In genomic region chr10:14321503-14321902, GRCm38 (mm10) we compare ENCODE assay signal across 9 mouse cellular contexts.
DNase-seq lines count a peak whose midpoint lies in the region; ATAC-seq lines count a peak whose summit lies in the region.
"Had no signal": no experiment of that assay in that cellular context is flagged by ENCODE, and none has a peak within 500 bp of the region (broad histone marks: within the 10 kb centered on the region; RNA-seq: fewer than 3 reads in every experiment).

No protein-coding gene starts in this region.

- H3K9me3 ChIP-seq in hindbrain, embryonic 11.5 days (ENCODE audit: control insufficient read depth, low read length), result no peaks in the 10 kb centered on the region
- no peaks in the 10 kb centered on the region for H3K9me3 ChIP-seq in hindbrain, embryonic 13.5 days
- no peaks in the 10 kb centered on the region for H3K9me3 ChIP-seq in forebrain, embryonic 15.5 days
- H3K9me3 ChIP-seq in limb, embryonic 13.5 days, result no peaks in the 10 kb centered on the region
- H3K9me3 ChIP-seq: neural tube, embryonic 13.5 days had no signal

- H3K4me3 ChIP-seq in hindbrain, embryonic 11.5 days (ENCODE audit: low read depth, low read length), result no peak overlapping the region
- H3K4me3 ChIP-seq in hindbrain, embryonic 13.5 days, result no peak overlapping the region
- no peak overlapping the region for H3K4me3 ChIP-seq in forebrain, embryonic 15.5 days
- no peak overlapping the region for H3K4me3 ChIP-seq in limb, embryonic 13.5 days
- H3K4me3 ChIP-seq: neural tube, embryonic 13.5 days had no signal

- no peak overlapping the region for H3K9ac ChIP-seq in hindbrain, embryonic 11.5 days (ENCODE audit: low read depth, low read length)
- H3K9ac ChIP-seq in hindbrain, embryonic 13.5 days, result no peak overlapping the region
- no peak overlapping the region for H3K9ac ChIP-seq in forebrain, embryonic 15.5 days (replicated peaks)
- H3K9ac ChIP-seq in limb, embryonic 13.5 days, result no peak overlapping the region
- H3K9ac ChIP-seq: neural tube, embryonic 13.5 days had no signal

- H3K27ac ChIP-seq in hindbrain, embryonic 11.5 days (ENCODE audit: low read depth, low read length), result no peak overlapping the region
- H3K27ac ChIP-seq in hindbrain, embryonic 13.5 days, result no peak overlapping the region
- H3K27ac ChIP-seq in forebrain, embryonic 15.5 days (replicated peaks), result no peak overlapping the region
- no peak overlapping the region for H3K27ac ChIP-seq in limb, embryonic 13.5 days
- H3K27ac ChIP-seq: neural tube, embryonic 13.5 days had no signal

- H3K4me1 ChIP-seq in hindbrain, embryonic 11.5 days (replicated peaks; ENCODE audit: control insufficient read depth, insufficient read depth, low read length), result no peaks in the 10 kb centered on the region
- H3K4me1 ChIP-seq in hindbrain, embryonic 13.5 days (replicated peaks), result no peaks in the 10 kb centered on the region
- no peaks in the 10 kb centered on the region for H3K4me1 ChIP-seq in forebrain, embryonic 15.5 days
- H3K4me1 ChIP-seq in limb, embryonic 13.5 days, result no peaks in the 10 kb centered on the region
- H3K4me1 ChIP-seq: neural tube, embryonic 13.5 days had no signal

- no peaks in the 10 kb centered on the region for H3K27me3 ChIP-seq in hindbrain, embryonic 11.5 days (ENCODE audit: control insufficient read depth, insufficient read depth, low read length)
- H3K27me3 ChIP-seq in hindbrain, embryonic 13.5 days, result no peaks in the 10 kb centered on the region
- H3K27me3 ChIP-seq in forebrain, embryonic 15.5 days, result no peaks in the 10 kb centered on the region
- H3K27me3 ChIP-seq in limb, embryonic 13.5 days, result no peaks in the 10 kb centered on the region
- H3K27me3 ChIP-seq: neural tube, embryonic 13.5 days had no signal

- H3K4me2 ChIP-seq in hindbrain, embryonic 11.5 days (replicated peaks; ENCODE audit: low read depth, low read length), result no peak overlapping the region
- no peak overlapping the region for H3K4me2 ChIP-seq in hindbrain, embryonic 13.5 days
- H3K4me2 ChIP-seq in forebrain, embryonic 15.5 days (replicated peaks), result no peak overlapping the region
- no peak overlapping the region for H3K4me2 ChIP-seq in limb, embryonic 13.5 days (replicated peaks)
- H3K4me2 ChIP-seq: neural tube, embryonic 13.5 days had no signal

- ATAC-seq in hindbrain, embryonic 11.5 days (ENCODE audit: low FRiP score), result peak; percentile 40
- no peak for ATAC-seq in hindbrain, embryonic 13.5 days (ENCODE audit: low FRiP score)
- ATAC-seq in forebrain, embryonic 15.5 days (replicated peaks), result peak; percentile 60
- peak; percentile 77 for ATAC-seq in inflammation-experienced regulatory T-cells, adult 6 months
- peak; percentile 36; the same call in 1 of the 2 replicates for ATAC-seq in limb, embryonic 13.5 days (ENCODE audit: low FRiP score, low read depth)

- peak; percentile 84 for DNase-seq in hindbrain, embryonic 11.5 days (ENCODE audit: low spot score)
- DNase-seq in c-Kit-positive CD71-negative TER-119-negative erythroid progenitor cells, embryonic 14.5 days (ENCODE audit: low read depth), result peak; percentile 38
- peak; percentile 40 to 71 for DNase-seq in natural killer cell, adult 2 months (ENCODE audit: low spot score in 2 of 2)
- peak; percentile 18 for DNase-seq in testis, postnatal 14 days (ENCODE audit: low spot score)

- H3K36me3 ChIP-seq in hindbrain, embryonic 11.5 days (ENCODE audit: control insufficient read depth, insufficient read depth, low read length), result no peaks in the 10 kb centered on the region
- H3K36me3 ChIP-seq in hindbrain, embryonic 13.5 days, result no peaks in the 10 kb centered on the region
- no peaks in the 10 kb centered on the region for H3K36me3 ChIP-seq in forebrain, embryonic 15.5 days
- no peaks in the 10 kb centered on the region for H3K36me3 ChIP-seq in limb, embryonic 13.5 days
- H3K36me3 ChIP-seq: neural tube, embryonic 13.5 days had no signal

- WGBS in hindbrain, embryonic 11.5 days, result 8% methylated on average over 4 of the region's 4 CpGs
- 6% methylated on average over 4 of the region's 4 CpGs for WGBS in hindbrain, embryonic 13.5 days
- 2% methylated on average over 4 of the region's 4 CpGs for WGBS in forebrain, embryonic 15.5 days
- WGBS in limb, embryonic 13.5 days, result 1% methylated on average over 4 of the region's 4 CpGs

Comparison
In these comparisons a context has a peak if more than half of its experiments do, and no peak if none do; other contexts are left out.
1. DNase-seq: peak in every context shown above with its lines; median percentile 84 in hindbrain, embryonic 11.5 days; 56 in natural killer cell, adult 2 months; 38 in c-Kit-positive CD71-negative TER-119-negative erythroid progenitor cells, embryonic 14.5 days; 18 in testis, postnatal 14 days.